Mouse (Mus musculus) activated CD4-positive, CD25-positive, alpha-beta regulatory T cell, adult 4 months (primary cell): ENCODE data around the gene Clstn1. TPM values are rescaled to one million over a fixed set of nuclear protein-coding genes. Genes with fewer than 3 reads are reported as not detected.

ENCODE experiments used
- ATAC-seq: one replicate; pipeline ENCODE4 v1.8.0; 2017
- polyA plus RNA-seq, 2 experiments: library from polyadenylated mRNA; unstranded; fragments of 100-300 nt; shearing (Covaris generic); gene quantifications; one replicate each; pipeline ENCODE4 v1.2.1; 2017

The Clstn1 gene
- polyA plus RNA-seq, 2 experiments from 2014 or later = 4.8 to 4.9 TPM

GRCm38 (mm10) chr4:149567432-149568026, 18.7 kb upstream of the Clstn1 start:
- ATAC-seq = no peak

GRCm38 (mm10) chr4:149568622-149569021, 17.6 kb upstream of the Clstn1 start:
- ATAC-seq = no peak

GRCm38 (mm10) chr4:149569781-149570497, 16.3 kb upstream of the Clstn1 start:
- ATAC-seq = no peak

GRCm38 (mm10) chr4:149570498-149570863, 15.8 kb upstream of the Clstn1 start:
- no peak for ATAC-seq

GRCm38 (mm10) chr4:149571209-149571608, 15.1 kb upstream of the Clstn1 start:
- no peak for ATAC-seq

- ATAC-seq = no peak
These were observed 14.6 kb upstream of the Clstn1 start for GRCm38 (mm10) chr4:149571651-149572149.

GRCm38 (mm10) chr4:149572446-149572845, 13.8 kb upstream of the Clstn1 start:
- no peak for ATAC-seq

- ATAC-seq = no peak
These were observed 13.4 kb upstream of the Clstn1 start for GRCm38 (mm10) chr4:149572851-149573250.

GRCm38 (mm10) chr4:149574391-149574821, 11.9 kb upstream of the Clstn1 start:
- ATAC-seq = no peak

- ATAC-seq = no peak
These were observed 10.2 kb upstream of the Clstn1 start for GRCm38 (mm10) chr4:149576061-149576460.

GRCm38 (mm10) chr4:149576993-149577548, 9.2 kb upstream of the Clstn1 start:
- ATAC-seq = no peak

- ATAC-seq = no peak
These were observed 8.1 kb upstream of the Clstn1 start for GRCm38 (mm10) chr4:149578085-149578681.

GRCm38 (mm10) chr4:149578831-149579230, 7.4 kb upstream of the Clstn1 start:
- no peak for ATAC-seq

GRCm38 (mm10) chr4:149585236-149585635, 1.0 kb upstream of the Clstn1 start:
- ATAC-seq = no peak

GRCm38 (mm10) chr4:149586783-149587595, 721 bp downstream of the Clstn1 start:
- peak; percentile 46 for ATAC-seq

GRCm38 (mm10) chr4:149587596-149588168, 1.4 kb downstream of the Clstn1 start:
- ATAC-seq = no peak

GRCm38 (mm10) chr4:149590200-149590599, 3.9 kb downstream of the Clstn1 start:
- no peak for ATAC-seq

- ATAC-seq = no peak
These were observed 5.2 kb downstream of the Clstn1 start for GRCm38 (mm10) chr4:149591486-149591885.

- no peak for ATAC-seq
These were observed 8.8 kb downstream of the Clstn1 start for GRCm38 (mm10) chr4:149594913-149595581.

GRCm38 (mm10) chr4:149597641-149598208, 11.5 kb downstream of the Clstn1 start:
- ATAC-seq = no peak

- ATAC-seq = no peak
These were observed 13.3 kb downstream of the Clstn1 start for GRCm38 (mm10) chr4:149599549-149599948.
